Mouse (Mus musculus): ENCODE results near the gene Ptges.

- TF ChIP-seq CTCF (conservative IDR thresholded peaks at IDR 0.05; ENCODE audit: low read length) (no peak), NANOG (IDR thresholded peaks at IDR 0.05; ENCODE audit: borderline replicate concordance, low read length) (no peak)
Measured at GRCm38 (mm10) chr2:30881215-30881614, 48.4 kb downstream of the Ptges start.
